Comparison of ENCODE assay signal across 8 mouse cellular contexts in the genomic region with DNA sequence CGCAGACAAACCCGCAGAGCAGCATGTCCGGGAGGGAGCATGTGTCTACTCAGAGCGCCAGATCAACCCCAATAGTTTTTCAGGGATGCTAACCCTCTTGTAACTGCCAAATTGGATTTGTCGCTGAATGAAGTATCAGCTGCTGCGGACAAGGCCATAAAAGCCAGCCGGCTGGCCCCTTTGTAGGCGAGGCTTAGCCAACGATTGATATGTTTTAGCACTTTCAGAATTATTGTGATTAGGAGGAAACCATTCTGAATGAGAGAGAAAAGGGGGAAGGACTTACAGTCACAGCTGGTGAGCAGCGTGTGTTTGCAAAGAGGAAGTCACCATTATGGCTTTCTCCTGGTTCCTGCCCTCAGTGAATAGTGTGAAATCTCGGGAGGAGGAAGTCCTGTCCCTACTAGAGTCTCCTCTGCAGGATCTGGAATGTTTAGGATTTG.
DNase-seq lines count a peak whose midpoint lies in the region; ATAC-seq and TF ChIP-seq lines count a peak whose summit lies in the region.

No protein-coding gene starts in this region.

- H3K4me2 ChIP-seq in kidney, postnatal 0 days (ENCODE audit: low read length) = no peak overlapping the region
- peak overlapping the region; percentile 32; the same call in 1 of the 2 replicates for H3K4me2 ChIP-seq in embryonic facial prominence, embryonic 14.5 days (ENCODE audit: low read depth, low read length)
- 0 out of 2 replicates have a peak overlapping the region, but pooled peaks have one; percentile 13 for H3K4me2 ChIP-seq in hindbrain, embryonic 14.5 days (replicated peaks)

- no peaks in the 10 kb centered on the region for H3K9me3 ChIP-seq in kidney, postnatal 0 days (replicated peaks; ENCODE audit: low read length)
- no peaks in the 10 kb centered on the region for H3K9me3 ChIP-seq in embryonic facial prominence, embryonic 14.5 days (ENCODE audit: control insufficient read depth, low read length)
- no peaks in the 10 kb centered on the region for H3K9me3 ChIP-seq in hindbrain, embryonic 14.5 days (ENCODE audit: control insufficient read depth, low read length)

- H3K36me3 ChIP-seq in kidney, postnatal 0 days (ENCODE audit: insufficient read depth, low read length) = no peaks in the 10 kb centered on the region
- H3K36me3 ChIP-seq in embryonic facial prominence, embryonic 14.5 days (ENCODE audit: control insufficient read depth, insufficient read depth, low read length) = no peaks in the 10 kb centered on the region
- H3K36me3 ChIP-seq in hindbrain, embryonic 14.5 days (replicated peaks; ENCODE audit: control insufficient read depth, insufficient read depth) = no peaks in the 10 kb centered on the region

- 13% methylated on average over 11 of the region's 11 CpGs for WGBS in kidney, postnatal 0 days
- WGBS in embryonic facial prominence, embryonic 14.5 days = 18% methylated on average over 11 of the region's 11 CpGs
- 5% methylated on average over 11 of the region's 11 CpGs for WGBS in hindbrain, embryonic 14.5 days

- peaks cover 45% of the 10 kb centered on the region for H3K4me1 ChIP-seq in kidney, postnatal 0 days (replicated peaks; ENCODE audit: insufficient read depth, low read length)
- peaks cover 64% of the 10 kb centered on the region for H3K4me1 ChIP-seq in embryonic facial prominence, embryonic 14.5 days (ENCODE audit: control insufficient read depth, insufficient read depth, low read length)
- H3K4me1 ChIP-seq in hindbrain, embryonic 14.5 days (replicated peaks; ENCODE audit: control insufficient read depth, insufficient read depth, low read length) = peaks cover 63% of the 10 kb centered on the region

- H3K4me3 ChIP-seq in kidney, postnatal 0 days (replicated peaks; ENCODE audit: low read depth, low read length) = no peak overlapping the region
- no peak overlapping the region for H3K4me3 ChIP-seq in embryonic facial prominence, embryonic 14.5 days (ENCODE audit: low read depth, low read length)
- no peak overlapping the region for H3K4me3 ChIP-seq in hindbrain, embryonic 14.5 days (replicated peaks; ENCODE audit: low read length)

- peak overlapping the region; percentile 83 for H3K27ac ChIP-seq in kidney, postnatal 0 days
- peak overlapping the region; percentile 76 for H3K27ac ChIP-seq in embryonic facial prominence, embryonic 14.5 days (replicated peaks; ENCODE audit: low read depth, low read length)
- peak overlapping the region; percentile 82 for H3K27ac ChIP-seq in hindbrain, embryonic 14.5 days

- no peak for TF ChIP-seq CTCF in kidney, postnatal 0 days (IDR thresholded peaks at IDR 0.05; ENCODE audit: low read depth)

- no peak for ATAC-seq in kidney, postnatal 0 days (replicated peaks; ENCODE audit: low FRiP score, low read depth)
- no peak for ATAC-seq in embryonic facial prominence, embryonic 14.5 days (ENCODE audit: low read depth)
- ATAC-seq in hindbrain, embryonic 14.5 days (ENCODE audit: low FRiP score) = no peak

- no peaks in the 10 kb centered on the region for H3K27me3 ChIP-seq in kidney, postnatal 0 days (ENCODE audit: insufficient read depth, low read length)
- no peaks in the 10 kb centered on the region for H3K27me3 ChIP-seq in embryonic facial prominence, embryonic 14.5 days (replicated peaks; ENCODE audit: control insufficient read depth, insufficient read depth, low read length)
- H3K27me3 ChIP-seq in hindbrain, embryonic 14.5 days (ENCODE audit: control insufficient read depth, insufficient read depth, low read length) = no peaks in the 10 kb centered on the region

- peak; percentile 66 for DNase-seq in kidney, postnatal 0 days (ENCODE audit: low spot score)
- DNase-seq in kidney, adult 18-20 months = no peak
- DNase-seq in embryonic facial prominence, embryonic 14.5 days (ENCODE audit: low spot score) = no peak
- no peak for DNase-seq in hindbrain, embryonic 14.5 days (ENCODE audit: low spot score)
- peak; percentile 43 for DNase-seq in neural tube, embryonic 10.5 days (ENCODE audit: extremely low spot score, low spot score)
- DNase-seq in right cerebral cortex, postnatal 10 days (ENCODE audit: low spot score in 2 of 2) = no peak
- no peak for DNase-seq in cerebellum, postnatal 14 days
- DNase-seq in thymus, adult 18-20 months = no peak

- no peak overlapping the region for H3K9ac ChIP-seq in kidney, postnatal 0 days (ENCODE audit: low read depth, low read length)
- no peak overlapping the region for H3K9ac ChIP-seq in embryonic facial prominence, embryonic 14.5 days (ENCODE audit: low read depth, low read length)
- H3K9ac ChIP-seq in hindbrain, embryonic 14.5 days = no peak overlapping the region

Comparison
In these comparisons a context has a peak if more than half of its experiments do, and no peak if none do; other contexts are left out.
1. DNase-seq: peak in kidney, postnatal 0 days (single experiment) and neural tube, embryonic 10.5 days (single experiment); none in kidney, adult 18-20 months (single experiment), embryonic facial prominence, embryonic 14.5 days (single experiment), hindbrain, embryonic 14.5 days (single experiment), right cerebral cortex, postnatal 10 days (0 of 2), cerebellum, postnatal 14 days (0 of 2) and thymus, adult 18-20 months (0 of 2).
2. Peak in every context shown above with its lines, with median percentiles within 50 percentile points of each other: H3K27ac ChIP-seq.